Mouse (Mus musculus) layer of hippocampus, adult 11-12 months (tissue): ENCODE measurements around the gene Sik3.
A peak's percentile ranks its signal among the peaks of the same experiment; 100 is the strongest.
"Not testable (repeated sequence)": the region's sequence is repeated elsewhere in the genome, so short reads cannot be mapped to it uniquely, and the experiment has no call there.

Experiments used
- DNase-seq: peaks from one replicate; pipeline ENCODE4 v3.0.0; 2022; ENCODE audit warnings: low spot score

Sik3 gene

GRCm38 (mm10) chr9:46110648-46111047, 98.0 kb downstream of the Sik3 start:
- no peak for DNase-seq

- DNase-seq, result no peak
These were observed 98.7 kb downstream of the Sik3 start for GRCm38 (mm10) chr9:46111334-46111733.

DNA sequence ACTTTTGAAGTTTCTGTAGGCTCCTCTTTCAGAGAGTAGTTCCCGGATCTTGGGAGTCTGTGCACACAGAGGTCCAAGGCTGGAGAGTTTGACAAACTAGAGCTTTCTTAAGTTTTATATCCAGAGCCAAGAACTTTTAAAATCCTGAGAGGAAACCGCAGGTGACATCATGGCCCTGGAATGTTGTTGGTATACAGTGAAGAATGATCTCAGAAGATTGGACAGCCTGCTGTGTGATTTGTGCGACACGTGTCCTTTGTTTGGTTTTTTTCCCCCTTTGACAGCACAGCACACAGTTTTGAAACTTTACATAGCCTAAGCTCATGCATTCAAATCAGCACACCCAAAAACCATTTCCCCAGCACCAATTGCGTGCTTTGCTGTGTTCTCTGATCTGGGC, 99.6 kb downstream of the Sik3 start:
- no peak for DNase-seq

- no peak for DNase-seq
These were observed 106.3 kb downstream of the Sik3 start for GRCm38 (mm10) chr9:46118844-46119385.

DNA sequence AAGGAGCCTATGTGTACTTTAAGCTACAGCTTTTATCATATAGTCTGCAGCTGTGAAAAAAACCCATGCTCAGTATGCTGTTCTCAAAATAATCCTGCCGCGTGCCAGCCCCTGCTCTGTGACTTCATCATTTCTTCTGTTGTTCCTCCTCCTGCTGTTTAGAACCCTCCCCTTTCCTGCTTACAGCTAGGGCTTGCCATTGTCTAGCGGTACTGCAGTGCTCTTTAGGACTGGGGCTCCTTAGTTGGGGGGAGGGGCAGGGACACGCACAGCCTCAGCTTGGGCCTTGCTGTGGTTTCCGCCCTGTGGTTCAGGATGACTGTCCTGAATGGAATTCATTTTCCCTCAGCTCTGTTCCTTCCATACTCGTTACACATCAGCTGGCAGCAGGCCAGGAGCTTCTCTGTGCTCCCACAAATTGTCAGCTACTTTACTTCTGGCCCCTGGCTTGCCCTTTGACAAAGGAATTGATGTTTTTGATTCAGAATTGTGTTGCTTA, 107.4 kb downstream of the Sik3 start:
- DNase-seq, result peak; percentile 70

DNA sequence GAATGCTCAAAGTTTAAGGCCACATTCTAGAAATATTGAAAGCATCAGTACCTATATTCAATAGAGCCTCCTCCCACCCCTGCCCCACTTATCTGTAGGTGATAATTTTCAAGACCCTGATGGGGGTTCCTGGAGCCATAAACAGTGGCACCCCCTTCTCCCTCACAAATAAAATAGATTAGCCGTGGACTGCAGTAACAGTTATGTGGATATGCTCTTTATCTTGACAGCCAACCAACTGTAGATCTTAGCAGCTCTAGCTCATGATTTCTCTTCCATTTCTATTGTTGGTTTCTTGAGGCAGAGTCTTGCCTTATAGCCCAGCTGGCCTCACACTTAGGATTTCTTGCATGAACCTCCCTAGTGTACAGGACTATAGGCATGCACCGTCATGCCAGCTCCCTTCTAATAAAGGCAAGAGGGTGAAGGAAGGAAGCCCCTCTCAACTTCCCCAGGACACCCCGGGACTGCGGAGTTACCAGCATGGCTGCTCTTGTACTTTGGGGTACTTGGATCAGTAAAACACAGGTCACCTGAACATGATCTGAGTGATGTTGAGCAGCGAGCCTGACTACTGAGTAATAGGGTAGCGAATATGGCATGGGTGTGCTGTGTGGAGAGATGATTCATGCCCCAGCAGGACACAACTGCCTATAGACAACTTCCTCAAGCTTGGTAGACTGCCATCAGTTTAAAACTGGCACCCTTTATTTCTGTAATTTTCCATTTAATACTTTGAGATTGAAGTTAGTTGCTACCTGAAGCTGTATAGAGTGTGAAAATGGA, 108.0 kb downstream of the Sik3 start:
- DNase-seq, result no peak

- DNase-seq, result no peak
These were observed 108.9 kb downstream of the Sik3 start for GRCm38 (mm10) chr9:46121486-46121885.

DNA sequence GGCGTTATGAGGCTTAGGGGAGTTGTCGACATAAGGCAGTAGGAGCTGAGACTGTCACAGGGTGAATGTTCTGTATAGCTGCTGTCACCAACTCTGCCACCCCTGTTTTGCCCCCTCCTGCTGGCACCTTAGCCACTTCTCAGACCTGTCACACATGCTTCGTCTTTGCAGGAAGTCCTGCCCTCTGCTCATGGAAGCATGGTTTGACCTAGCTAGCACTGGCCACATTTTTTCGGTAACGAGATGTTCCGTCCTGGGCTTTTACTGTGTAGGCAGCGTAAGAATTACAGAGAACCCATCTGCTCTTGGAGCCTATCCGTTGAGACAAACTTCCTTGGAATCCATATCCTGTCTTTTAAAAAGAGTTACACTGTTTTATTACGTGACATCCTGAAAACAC, 110.1 kb downstream of the Sik3 start:
- no peak for DNase-seq

DNA sequence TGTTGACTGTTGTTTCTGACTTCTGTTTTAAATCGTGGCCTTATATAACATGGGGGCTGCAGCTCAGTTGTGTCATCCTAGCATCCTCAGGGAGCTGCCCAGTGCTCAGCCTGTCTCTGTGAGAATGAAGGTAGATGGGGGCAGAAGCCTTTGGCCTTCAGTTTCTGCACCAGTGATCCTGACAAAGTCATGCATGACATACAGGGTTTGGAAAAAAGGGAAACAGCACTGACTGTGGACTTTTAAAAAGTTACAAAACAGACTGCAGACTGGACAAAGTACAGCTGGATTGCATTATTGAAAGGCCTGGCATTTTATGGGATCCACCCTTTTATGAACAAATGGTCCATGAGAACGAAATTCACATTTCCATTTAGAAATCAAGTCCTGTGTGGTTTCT, 113.7 kb downstream of the Sik3 start:
- no peak for DNase-seq

DNA sequence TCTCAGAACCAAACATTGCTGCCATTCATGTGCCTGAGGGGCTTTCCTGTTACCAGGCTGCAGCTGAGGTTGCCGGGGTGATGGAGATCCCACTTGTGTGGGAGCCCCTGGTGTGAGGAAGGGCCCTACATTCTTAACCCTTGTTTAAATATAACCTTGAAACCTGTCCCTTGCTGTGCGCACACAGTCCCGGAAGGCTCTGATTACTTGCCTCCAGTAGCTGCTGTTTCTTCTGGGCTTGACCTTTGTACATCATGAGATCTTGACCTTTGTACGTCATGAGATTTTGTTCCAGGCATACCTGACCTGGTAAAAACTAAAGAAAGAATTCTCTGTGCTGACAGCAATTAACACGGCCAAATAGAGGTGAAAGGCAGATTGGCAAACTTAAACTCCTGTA, 114.7 kb downstream of the Sik3 start:
- DNase-seq, result no peak

DNA sequence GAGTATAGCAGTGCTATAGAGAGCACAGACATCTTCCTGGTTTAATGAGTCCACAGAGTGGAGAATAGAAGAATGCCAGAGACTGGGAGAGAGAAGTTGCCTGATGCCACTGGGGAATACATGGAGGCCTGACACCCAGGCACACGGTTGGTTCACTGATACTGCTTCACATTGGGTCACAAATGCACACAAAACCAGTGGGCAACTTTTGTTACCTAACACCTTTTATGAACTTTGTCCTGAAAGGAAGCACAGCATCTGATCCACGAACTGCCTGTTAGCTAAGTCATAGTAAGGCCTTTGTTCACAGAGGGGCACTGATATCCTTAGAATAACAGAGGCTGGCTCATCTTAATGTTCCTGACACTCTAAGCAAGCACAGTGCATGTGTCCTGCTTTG, 116.6 kb downstream of the Sik3 start:
- no peak for DNase-seq

- DNase-seq, result not testable (repeated sequence)
These were observed 120.2 kb downstream of the Sik3 start for GRCm38 (mm10) chr9:46132821-46133220.

GRCm38 (mm10) chr9:46138831-46139230, 126.2 kb downstream of the Sik3 start:
- DNase-seq, result no peak

DNA sequence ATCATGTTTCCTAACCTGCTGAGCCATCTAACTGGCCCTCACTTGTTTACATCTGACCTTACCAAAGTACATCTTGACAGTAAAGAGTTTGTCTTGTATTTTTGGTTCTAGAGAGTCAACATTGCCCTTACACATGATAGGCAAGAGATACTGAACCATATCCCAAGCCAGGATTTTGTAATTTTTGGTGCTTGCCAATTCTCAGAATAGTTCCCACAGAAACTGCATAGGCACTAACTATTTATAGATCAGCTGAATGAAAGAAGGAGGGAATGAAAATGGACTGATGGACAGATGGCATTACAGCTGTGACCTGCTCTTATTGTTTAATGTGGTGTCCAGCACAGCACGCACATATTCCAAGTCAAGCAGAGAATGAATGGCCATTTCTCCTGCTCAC, 128.2 kb downstream of the Sik3 start:
- DNase-seq, result no peak

- no peak for DNase-seq
These were observed 129.4 kb downstream of the Sik3 start for GRCm38 (mm10) chr9:46142031-46142430.

DNA sequence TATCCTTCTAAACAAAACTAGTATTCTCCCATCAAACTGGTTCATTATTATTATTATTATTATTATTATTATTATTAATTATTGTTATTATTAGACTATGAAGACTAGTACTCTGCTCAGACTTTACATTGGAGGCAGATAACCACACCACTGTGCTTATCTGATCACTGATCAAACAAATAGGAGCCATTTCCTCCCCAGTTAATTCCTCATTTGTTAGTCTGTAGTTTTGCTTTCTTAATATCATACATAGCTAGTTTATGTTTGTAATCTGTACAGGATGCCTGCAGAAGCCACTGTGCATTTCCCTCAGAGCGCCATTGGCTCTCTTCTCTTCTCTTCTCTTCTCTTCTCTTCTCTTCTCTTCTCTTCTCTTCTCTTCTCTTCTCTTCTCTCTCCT, 129.9 kb downstream of the Sik3 start:
- no peak for DNase-seq

- DNase-seq, result no peak
These were observed 132.4 kb downstream of the Sik3 start for GRCm38 (mm10) chr9:46144976-46145375.

GRCm38 (mm10) chr9:46146437-46146836, 133.8 kb downstream of the Sik3 start:
- no peak for DNase-seq

DNA sequence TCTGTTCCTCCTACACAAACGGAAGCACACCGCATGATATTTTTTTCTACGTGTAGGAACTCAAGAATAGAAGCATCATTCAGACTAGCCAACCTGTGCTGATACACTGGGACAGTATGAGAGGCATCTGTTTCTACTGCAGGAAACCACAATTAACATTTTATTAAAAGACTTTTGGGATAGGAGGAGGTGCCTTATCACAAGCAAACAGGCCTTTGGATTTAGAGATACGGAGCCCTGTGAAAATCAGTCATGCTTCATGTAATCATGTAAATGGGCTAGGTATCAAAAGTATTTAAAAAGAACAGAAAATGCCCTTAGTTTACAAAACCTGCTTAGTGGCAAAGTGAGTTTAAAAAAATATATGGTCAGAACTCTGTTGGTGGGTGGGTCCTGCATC, 136.1 kb downstream of the Sik3 start:
- no peak for DNase-seq

DNA sequence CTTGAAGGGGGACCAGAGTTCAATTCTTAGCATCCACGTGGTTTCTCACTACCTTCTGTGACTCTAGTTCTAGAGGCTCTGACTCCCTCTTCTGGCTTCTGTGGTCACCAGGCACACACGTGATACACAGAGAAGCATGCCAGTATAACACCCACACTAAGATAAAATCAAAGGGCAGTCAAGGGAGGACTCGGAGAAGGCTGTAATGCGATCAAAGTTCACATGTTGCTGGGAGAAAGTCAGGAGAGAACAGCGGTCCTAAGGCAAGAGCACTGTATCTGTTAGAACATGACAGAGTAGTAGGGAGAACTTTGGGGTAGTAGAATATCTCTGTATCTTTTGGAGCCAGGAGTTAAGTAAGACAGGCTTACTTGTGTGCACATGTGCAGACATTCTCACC, 136.8 kb downstream of the Sik3 start:
- DNase-seq, result no peak

DNA sequence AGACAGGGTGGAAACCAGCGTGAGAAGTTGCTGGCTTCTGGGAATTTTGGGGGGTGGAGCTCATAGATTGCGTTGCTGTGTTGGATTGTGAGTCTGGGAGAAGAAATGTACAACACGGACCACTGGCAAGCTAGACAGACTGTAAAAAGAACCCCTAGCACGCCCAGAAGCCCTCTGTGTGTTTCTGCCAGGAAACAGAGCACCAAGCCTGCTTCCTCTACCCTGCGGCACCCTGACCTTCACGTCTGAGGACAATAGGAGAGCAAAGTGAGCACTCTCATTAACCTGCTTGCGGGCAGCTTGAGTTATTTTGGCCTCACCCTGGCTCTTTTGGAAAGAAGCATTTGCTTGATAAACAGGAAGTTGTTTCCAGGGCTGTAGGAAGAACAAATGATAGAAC, 137.5 kb downstream of the Sik3 start:
- DNase-seq, result no peak

DNA sequence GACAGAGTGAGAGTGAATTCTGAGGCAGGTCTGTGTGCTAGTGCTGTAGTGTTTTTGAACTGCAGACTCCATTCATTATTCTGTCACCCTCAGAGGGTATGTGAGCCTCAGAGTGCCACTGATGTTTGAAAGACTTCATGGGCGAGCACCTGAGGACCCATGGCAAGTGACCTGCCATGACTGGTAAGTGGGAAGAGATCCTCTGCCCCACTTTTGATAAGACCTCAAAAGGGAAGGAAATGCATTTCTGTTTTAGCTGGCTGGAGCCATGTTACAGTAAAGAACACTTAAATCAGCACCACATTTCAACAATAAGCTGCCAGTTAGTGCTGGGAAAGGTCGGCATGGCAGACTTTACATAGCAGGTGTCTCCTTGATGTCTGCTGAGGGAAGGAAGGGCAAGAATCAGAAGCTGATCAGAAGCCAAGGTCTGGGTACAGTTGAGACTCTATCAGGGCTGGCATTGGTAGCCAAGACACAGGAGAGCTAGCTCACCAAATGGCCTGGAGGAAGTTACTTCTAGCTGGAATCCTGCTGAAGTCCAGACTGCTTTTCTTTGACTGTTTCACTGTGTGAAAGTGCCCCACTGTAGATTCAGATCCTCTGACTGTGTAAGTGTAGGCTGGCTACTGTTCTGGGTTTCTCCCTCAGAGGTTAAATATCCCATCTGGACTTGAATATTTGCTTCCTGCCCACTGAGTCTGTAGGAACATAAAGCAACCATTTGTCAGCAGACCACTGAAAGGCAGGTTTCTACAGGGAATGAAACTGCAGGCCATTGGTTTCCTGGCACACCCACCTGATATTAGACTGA, 138.5 kb downstream of the Sik3 start:
- DNase-seq, result no peak

DNA sequence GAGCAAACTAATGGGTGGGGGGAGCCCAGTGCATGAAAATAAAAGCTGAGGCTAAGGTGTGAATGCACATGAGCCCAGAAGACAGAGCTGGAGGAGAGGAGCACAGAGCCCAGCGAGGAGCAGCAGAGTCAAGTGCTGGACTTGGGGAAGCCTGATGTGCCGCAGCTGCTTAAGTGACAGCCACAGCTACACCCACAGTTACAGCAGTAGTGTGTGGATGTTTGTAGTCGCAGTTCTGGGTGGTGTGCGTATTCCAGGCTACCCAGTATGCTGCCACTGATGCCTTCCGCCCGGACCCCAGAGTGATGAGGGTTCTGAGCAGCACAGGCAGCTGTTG, 139.1 kb downstream of the Sik3 start:
- no peak for DNase-seq
